Comparison of ENCODE assay signal across 22 mouse cellular contexts in genomic region chr2:39020004-39020403, GRCm38 (mm10). TPM values are rescaled to one million over a fixed set of nuclear protein-coding genes. Genes with fewer than 3 reads are reported as not detected.
DNase-seq lines count a peak whose midpoint lies in the region; ATAC-seq and TF ChIP-seq lines count a peak whose summit lies in the region.
"Had no signal": no experiment of that assay in that cellular context is flagged by ENCODE, and none has a peak within 500 bp of the region (broad histone marks: within the 10 kb centered on the region; RNA-seq: fewer than 3 reads in every experiment).

No protein-coding gene starts in this region.

- whole genome bisulfite sequencing in heart, embryonic 12.5 days = 76% methylated on average over 1 of the region's 1 CpGs
- 89% methylated on average over 1 of the region's 1 CpGs for WGBS in heart, embryonic 10.5 days
- WGBS in spleen, adult 2 months = 54% methylated on average over 1 of the region's 1 CpGs
- WGBS in hindbrain, embryonic 10.5 days = 94% methylated on average over 1 of the region's 1 CpGs

- no peak overlapping the region for H3K9ac ChIP-seq in heart, embryonic 12.5 days
- H3K9ac ChIP-seq in CH12.LX (ENCODE audit: insufficient read depth, low read depth) = no peak overlapping the region

- no peak overlapping the region for H3K27ac ChIP-seq in heart, embryonic 12.5 days (ENCODE audit: poor library complexity, severe bottlenecking)
- no peak overlapping the region for H3K27ac ChIP-seq in heart, embryonic 10.5 days
- H3K27ac ChIP-seq in spleen, adult 2 months (ENCODE audit: insufficient read depth, low read length) = peak overlapping the region; percentile 28; the same call in 1 of the 2 replicates
- H3K27ac ChIP-seq in CH12.LX (ENCODE audit: insufficient read depth, low read depth) = peak overlapping the region; percentile 78
- H3K27ac ChIP-seq in hindbrain, embryonic 10.5 days = no peak overlapping the region

- TF ChIP-seq POLR2A in spleen, adult 2 months (IDR thresholded peaks at IDR 0.05; ENCODE audit: low read depth, low read length) = no peak
- no peak for TF ChIP-seq POLR2A in CH12.LX (IDR thresholded peaks at IDR 0.05; ENCODE audit: low read depth, low read length)

- TF ChIP-seq EP300 in CH12.LX (IDR thresholded peaks at IDR 0.05; ENCODE audit: low read length) = no peak

- H3K36me3 ChIP-seq in heart, embryonic 12.5 days = peaks cover 91% of the 10 kb centered on the region
- H3K36me3 ChIP-seq in heart, embryonic 10.5 days = peaks cover 87% of the 10 kb centered on the region
- peaks cover 26% of the 10 kb centered on the region for H3K36me3 ChIP-seq in spleen, adult 2 months (ENCODE audit: control insufficient read depth, insufficient read depth, low read length)
- H3K36me3 ChIP-seq in CH12.LX (replicated peaks in 1 of 2; ENCODE audit: control insufficient read depth in 1 of 2, insufficient read depth in 1 of 2, low read length in 1 of 2) = peaks cover 70 to 84% of the 10 kb centered on the region in 2 experiments
- peaks cover 94% of the 10 kb centered on the region for H3K36me3 ChIP-seq in hindbrain, embryonic 10.5 days

- 0 out of 2 replicates have a peak, but pooled peaks have one; percentile 36 for ATAC-seq in heart, embryonic 12.5 days (ENCODE audit: insufficient number of reproducible peaks, low FRiP score)
- ATAC-seq: activated CD4-positive, CD25-positive, alpha-beta regulatory T cell, adult 4 months; CD4-positive, CD25-positive, alpha-beta regulatory T cell, adult 4 months; Patski had no signal

- no peaks in the 10 kb centered on the region; the same call in 1 of the 2 replicates for H3K79me2 ChIP-seq in CH12.LX (replicated peaks; ENCODE audit: control insufficient read depth, extremely low read depth, insufficient read depth, poor library complexity, severe bottlenecking)

- no peak overlapping the region for H3K4me2 ChIP-seq in heart, embryonic 12.5 days
- H3K4me2 ChIP-seq in CH12.LX (ENCODE audit: insufficient read depth, low read depth, poor library complexity, severe bottlenecking) = no peak overlapping the region

- in situ Hi-C loops in CH12.LX (cut with MboI; ENCODE audit: low pct_ligation_motif_present, low pct_unique_long_range_greater_than_20kb, low sequenced_read_pairs) = no loop called here

- no peak for DNase-seq in heart, embryonic 10.5 days (ENCODE audit: low spot score)
- DNase-seq in spleen, adult 2 months (ENCODE audit: low read depth in 1 of 2, low spot score in 2 of 2) = no peak
- DNase-seq in spleen, postnatal 10 days (ENCODE audit: low spot score in 2 of 2) = no peak
- DNase-seq in spleen, postnatal 36 days (ENCODE audit: low spot score in 2 of 2) = peak; percentile 44 to 56
- DNase-seq in spleen, adult 18-20 months = no peak
- peak; percentile 56 for DNase-seq in CH12.LX (ENCODE audit: extremely low read depth)
- no peak for DNase-seq in hindbrain, embryonic 10.5 days (ENCODE audit: low spot score)
- DNase-seq: adrenal gland, adult 2 months; adrenal gland, adult 8-10 months; adrenal gland, postnatal 10 days; adrenal gland, postnatal 14 days; adrenal gland, postnatal 25 days; adrenal gland, postnatal 36 days; B cell, adult 2 months; cerebellum, adult 11 months; cerebellum, adult 11-12 months; cerebellum, adult 18-20 months had no signal

- H3K9me3 ChIP-seq in heart, embryonic 12.5 days (replicated peaks) = no peaks in the 10 kb centered on the region
- H3K9me3 ChIP-seq in heart, embryonic 10.5 days = no peaks in the 10 kb centered on the region
- no peaks in the 10 kb centered on the region for H3K9me3 ChIP-seq in CH12.LX (replicated peaks; ENCODE audit: low read length)
- no peaks in the 10 kb centered on the region for H3K9me3 ChIP-seq in hindbrain, embryonic 10.5 days
- H3K9me3 ChIP-seq: G1E had no signal

- dilution Hi-C loops in CH12.LX (cut with MboI; ENCODE audit: extremely low pct_ligation_motif_present, extremely low pct_unique_long_range_greater_than_20kb, low sequenced_read_pairs) = no loop called here

- no peak for TF ChIP-seq RAD21 in CH12.LX (IDR thresholded peaks at IDR 0.05; ENCODE audit: low read depth, low read length)

- no peaks in the 10 kb centered on the region for H3K27me3 ChIP-seq in heart, embryonic 12.5 days (replicated peaks)
- no peaks in the 10 kb centered on the region for H3K27me3 ChIP-seq in heart, embryonic 10.5 days (ENCODE audit: insufficient read depth, poor library complexity, severe bottlenecking)
- H3K27me3 ChIP-seq in spleen, adult 2 months (ENCODE audit: control insufficient read depth, insufficient read depth, low read length) = no peaks in the 10 kb centered on the region
- H3K27me3 ChIP-seq in CH12.LX (replicated peaks) = no peaks in the 10 kb centered on the region
- H3K27me3 ChIP-seq in hindbrain, embryonic 10.5 days (ENCODE audit: insufficient read depth, poor library complexity, severe bottlenecking) = no peaks in the 10 kb centered on the region
- H3K27me3 ChIP-seq: Patski had no signal

- TF ChIP-seq CTCF in spleen, adult 2 months (IDR thresholded peaks at IDR 0.05; ENCODE audit: extremely low read depth, insufficient read depth, insufficient read length, insufficient replicate concordance) = no peak
- TF ChIP-seq CTCF in CH12.LX (conservative IDR thresholded peaks at IDR 0.05 in 1 of 2, IDR thresholded peaks at IDR 0.05 in 1 of 2; ENCODE audit: low read depth in 2 of 2, low read length in 2 of 2) = no peak

- H3K4me1 ChIP-seq in heart, embryonic 12.5 days (replicated peaks) = no peaks in the 10 kb centered on the region
- H3K4me1 ChIP-seq in heart, embryonic 10.5 days = no peaks in the 10 kb centered on the region
- peaks cover 21% of the 10 kb centered on the region for H3K4me1 ChIP-seq in spleen, adult 2 months (ENCODE audit: control insufficient read depth, insufficient read depth, insufficient read length)
- H3K4me1 ChIP-seq in CH12.LX (ENCODE audit: control insufficient read depth in 1 of 2, insufficient read depth in 2 of 2) = peaks cover 14 to 79% of the 10 kb centered on the region in 2 experiments
- H3K4me1 ChIP-seq in hindbrain, embryonic 10.5 days (replicated peaks) = no peaks in the 10 kb centered on the region

- H3K4me3 ChIP-seq in heart, embryonic 12.5 days = no peak overlapping the region
- H3K4me3 ChIP-seq in heart, embryonic 10.5 days = no peak overlapping the region
- no peak overlapping the region for H3K4me3 ChIP-seq in spleen, adult 2 months (ENCODE audit: extremely low read depth, insufficient read depth, insufficient read length)
- H3K4me3 ChIP-seq in CH12.LX (replicated peaks in 1 of 3; ENCODE audit: low read depth in 2 of 3, low read length in 2 of 3, poor library complexity in 1 of 3) = no peak overlapping the region
- no peak overlapping the region for H3K4me3 ChIP-seq in hindbrain, embryonic 10.5 days

TF ChIP-seq in CH12.LX, 34 proteins besides CTCF, POLR2A, EP300 and RAD21:
- no peak for TF ChIP-seq GABPA (IDR thresholded peaks at IDR 0.05; ENCODE audit: insufficient replicate concordance, low read depth, low read length)
- TF ChIP-seq ETS1 (conservative IDR thresholded peaks at IDR 0.05; ENCODE audit: low read depth, low read length) = peak; percentile 44

RNA-seq across cellular contexts. Expression of gene Rpl35, which starts 14.6 kb away (rescaled TPM):
- 733 and 779 TPM in 2 replicates for polyA plus RNA-seq in heart, embryonic 12.5 days (2016; fragmentation: Nextera tagmentation; extraction: Ambion mirVana)
- 724 and 889 TPM in 2 replicates for polyA plus RNA-seq in heart, embryonic 10.5 days (2016; fragmentation: Nextera tagmentation; extraction: Ambion mirVana)
- 149 and 220 TPM in 2 replicates for polyA plus RNA-seq in spleen, adult 2 months (2012; rRNA removed)
- total RNA-seq in CH12.LX (2012; rRNA removed) (2,171 and 2,515 TPM in 2 replicates), CH12.LX (2014; rRNA removed) (976 and 984 TPM in 2 replicates)
- 649 and 718 TPM in 2 replicates for polyA plus RNA-seq in CH12.LX (2012; ENCODE audit: insufficient read length, low read depth)
- polyA plus RNA-seq in hindbrain, embryonic 10.5 days (2016; fragmentation: Nextera tagmentation; extraction: Ambion mirVana) = 997 and 1,033 TPM in 2 replicates

RNA-seq across cellular contexts. Expression of gene Arpc5l, which starts 14.9 kb away (rescaled TPM):
- polyA plus RNA-seq in heart, embryonic 12.5 days (2016; fragmentation: Nextera tagmentation; extraction: Ambion mirVana) = 81.7 and 82.3 TPM in 2 replicates
- polyA plus RNA-seq in heart, embryonic 10.5 days (2016; fragmentation: Nextera tagmentation; extraction: Ambion mirVana) = 93.9 and 118 TPM in 2 replicates
- 51.0 and 82.0 TPM in 2 replicates for polyA plus RNA-seq in spleen, adult 2 months (2012; rRNA removed)
- total RNA-seq in CH12.LX (2012; rRNA removed) (139 and 148 TPM in 2 replicates), CH12.LX (2014; rRNA removed) (300 and 309 TPM in 2 replicates)
- 212 and 219 TPM in 2 replicates for polyA plus RNA-seq in CH12.LX (2012; ENCODE audit: insufficient read length, low read depth)
- 133 and 137 TPM in 2 replicates for polyA plus RNA-seq in hindbrain, embryonic 10.5 days (2016; fragmentation: Nextera tagmentation; extraction: Ambion mirVana)

RNA-seq across cellular contexts. Expression of gene Wdr38, which starts 22.7 kb away (rescaled TPM):
- polyA plus RNA-seq in heart, embryonic 12.5 days (2016; fragmentation: Nextera tagmentation; extraction: Ambion mirVana) = 0.91 and 1.0 TPM in 2 replicates
- polyA plus RNA-seq in heart, embryonic 10.5 days (2016; fragmentation: Nextera tagmentation; extraction: Ambion mirVana) = 0.89 and 1.4 TPM in 2 replicates
- 0.44 and 0.50 TPM in 2 replicates for polyA plus RNA-seq in spleen, adult 2 months (2012; rRNA removed)
- total RNA-seq in CH12.LX (2012; rRNA removed) = 1.0 and 1.1 TPM in 2 replicates
- total RNA-seq in CH12.LX (2014; rRNA removed) = 0.19 and 0.28 TPM in 2 replicates
- polyA plus RNA-seq in CH12.LX (2012; ENCODE audit: insufficient read length, low read depth) = 0.40 and 0.63 TPM in 2 replicates
- 1.4 and 1.8 TPM in 2 replicates for polyA plus RNA-seq in hindbrain, embryonic 10.5 days (2016; fragmentation: Nextera tagmentation; extraction: Ambion mirVana)

RNA-seq across cellular contexts. Expression of gene Golga1, which starts 45.3 kb away (rescaled TPM):
- 22.0 and 23.3 TPM in 2 replicates for polyA plus RNA-seq in heart, embryonic 12.5 days (2016; fragmentation: Nextera tagmentation; extraction: Ambion mirVana)
- polyA plus RNA-seq in heart, embryonic 10.5 days (2016; fragmentation: Nextera tagmentation; extraction: Ambion mirVana) = 18.1 and 18.5 TPM in 2 replicates
- 6.4 and 7.7 TPM in 2 replicates for polyA plus RNA-seq in spleen, adult 2 months (2012; rRNA removed)
- total RNA-seq in CH12.LX (2012; rRNA removed) = 7.8 and 8.8 TPM in 2 replicates
- 8.2 and 8.6 TPM in 2 replicates for total RNA-seq in CH12.LX (2014; rRNA removed)
- polyA plus RNA-seq in CH12.LX (2012; ENCODE audit: insufficient read length, low read depth) = 10.1 and 11.5 TPM in 2 replicates
- 20.3 and 23.8 TPM in 2 replicates for polyA plus RNA-seq in hindbrain, embryonic 10.5 days (2016; fragmentation: Nextera tagmentation; extraction: Ambion mirVana)

Comparison
In these comparisons a context has a peak if more than half of its experiments do, and no peak if none do; other contexts are left out.
1. DNase-seq: peak in spleen, postnatal 36 days (2 of 2) and CH12.LX (single experiment); none in heart, embryonic 10.5 days (single experiment), spleen, adult 2 months (0 of 2), spleen, postnatal 10 days (0 of 2), spleen, adult 18-20 months (0 of 2) and hindbrain, embryonic 10.5 days (single experiment).
2. H3K27ac ChIP-seq: peak in spleen, adult 2 months (single experiment) and CH12.LX (single experiment); none in heart, embryonic 12.5 days (single experiment), heart, embryonic 10.5 days (single experiment) and hindbrain, embryonic 10.5 days (single experiment).